Mouse (Mus musculus): ENCODE data around the gene Chtop. TPM values are rescaled to one million over a fixed set of nuclear protein-coding genes. Genes with fewer than 3 reads are reported as not detected.
A peak's percentile ranks its signal among the peaks of the same experiment; 100 is the strongest.

Chtop gene
- polyA plus RNA-seq, 2 experiments: 103 to 169 TPM

- no peak overlapping the region for H3K27ac ChIP-seq (replicated peaks; ENCODE audit: low read depth, low read length)
- no peaks in the 10 kb centered on the region; the same call in 1 of the 2 replicates for H3K36me3 ChIP-seq (ENCODE audit: control insufficient read depth, insufficient read depth, low read length)
- H3K9me3 ChIP-seq (ENCODE audit: control insufficient read depth, low read length): no peaks in the 10 kb centered on the region
- H3K4me1 ChIP-seq (ENCODE audit: control insufficient read depth, insufficient read depth, low read length): peaks cover 3% of the 10 kb centered on the region
- no peak overlapping the region for H3K4me2 ChIP-seq (replicated peaks; ENCODE audit: low read depth, low read length, severe bottlenecking)
- H3K9ac ChIP-seq (ENCODE audit: low read depth, low read length, severe bottlenecking): no peak overlapping the region
- WGBS: 38% methylated on average over 3 of the region's 3 CpGs
- DNase-seq (ENCODE audit: low spot score): no peak
- H3K4me3 ChIP-seq (replicated peaks; ENCODE audit: low read length): no peak overlapping the region
- no peaks in the 10 kb centered on the region for H3K27me3 ChIP-seq (ENCODE audit: control insufficient read depth, insufficient read depth, low read length)
- no peak for ATAC-seq (ENCODE audit: low FRiP score, low read depth)
- TF ChIP-seq POLR2A (IDR thresholded peaks at IDR 0.05; ENCODE audit: borderline replicate concordance, extremely low read depth, insufficient read depth, insufficient read length): no peak
Observed at GRCm38 (mm10) chr3:90472213-90472612, 37.1 kb downstream of the Chtop start.

- H3K4me3 ChIP-seq (replicated peaks; ENCODE audit: low read length): no peak overlapping the region
Observed at GRCm38 (mm10) chr3:90467618-90468300, 41.5 kb downstream of the Chtop start.

GRCm38 (mm10) chr3:90466311-90466766 lies 43.0 kb downstream of the Chtop start:
- under 1% methylated on average over 15 of the region's 15 CpGs for WGBS
- Histone ChIP-seq H3K27me3 (ENCODE audit: control insufficient read depth, insufficient read depth, low read length) (peaks cover 41% of the 10 kb centered on the region), H3K4me3 (replicated peaks; ENCODE audit: low read length) (peak overlapping the region; percentile 40), H3K36me3 (ENCODE audit: control insufficient read depth, insufficient read depth, low read length) (no peaks in the 10 kb centered on the region), H3K9ac (ENCODE audit: low read depth, low read length, severe bottlenecking) (peak overlapping the region; percentile 17; the same call in 1 of the 2 replicates), H3K4me2 (replicated peaks; ENCODE audit: low read depth, low read length, severe bottlenecking) (peak overlapping the region; percentile 79), H3K27ac (replicated peaks; ENCODE audit: low read depth, low read length) (no peak overlapping the region), H3K9me3 (ENCODE audit: control insufficient read depth, low read length) (no peaks in the 10 kb centered on the region), H3K4me1 (ENCODE audit: control insufficient read depth, insufficient read depth, low read length) (0 out of 2 replicates have a peak, but pooled peaks cover 2% of the 10 kb centered on the region)
- ATAC-seq (ENCODE audit: low FRiP score, low read depth) (peak; percentile 39; the same call in 1 of the 2 replicates), DNase-seq (ENCODE audit: low spot score) (peak; percentile 78)
- TF ChIP-seq POLR2A (IDR thresholded peaks at IDR 0.05; ENCODE audit: borderline replicate concordance, extremely low read depth, insufficient read depth, insufficient read length): no peak

More at GRCm38 (mm10) chr3:90467618-90468300, 41.5 kb downstream of the Chtop start:
- DNase-seq (ENCODE audit: low spot score) (no peak), ATAC-seq (ENCODE audit: low FRiP score, low read depth) (no peak)
- no peak overlapping the region for H3K27ac ChIP-seq (replicated peaks; ENCODE audit: low read depth, low read length)
- TF ChIP-seq POLR2A (IDR thresholded peaks at IDR 0.05; ENCODE audit: borderline replicate concordance, extremely low read depth, insufficient read depth, insufficient read length): no peak
- 86% methylated on average over 10 of the region's 10 CpGs for WGBS
- no peak overlapping the region for H3K9ac ChIP-seq (ENCODE audit: low read depth, low read length, severe bottlenecking)
- no peak overlapping the region for H3K4me2 ChIP-seq (replicated peaks; ENCODE audit: low read depth, low read length, severe bottlenecking)
- H3K9me3 ChIP-seq (ENCODE audit: control insufficient read depth, low read length): no peaks in the 10 kb centered on the region
- H3K4me1 ChIP-seq (ENCODE audit: control insufficient read depth, insufficient read depth, low read length): 0 out of 2 replicates have a peak, but pooled peaks cover 2% of the 10 kb centered on the region
- no peaks in the 10 kb centered on the region for H3K36me3 ChIP-seq (ENCODE audit: control insufficient read depth, insufficient read depth, low read length)
- H3K27me3 ChIP-seq (ENCODE audit: control insufficient read depth, insufficient read depth, low read length): peaks cover 37% of the 10 kb centered on the region

- Histone ChIP-seq H3K27me3 (ENCODE audit: control insufficient read depth, insufficient read depth, low read length) (peaks cover 41% of the 10 kb centered on the region), H3K9ac (ENCODE audit: low read depth, low read length, severe bottlenecking) (peak within 1 kb of the TSS; percentile 17), H3K36me3 (ENCODE audit: control insufficient read depth, insufficient read depth, low read length) (no peaks in the 10 kb centered on the region), H3K27ac (replicated peaks; ENCODE audit: low read depth, low read length) (no peak within 1 kb of the TSS), H3K4me1 (ENCODE audit: control insufficient read depth, insufficient read depth, low read length) (0 out of 2 replicates have a peak, but pooled peaks cover 2% of the 10 kb centered on the region), H3K4me2 (replicated peaks; ENCODE audit: low read depth, low read length, severe bottlenecking) (peak within 1 kb of the TSS; percentile 79), H3K9me3 (ENCODE audit: control insufficient read depth, low read length) (no peaks in the 10 kb centered on the region), H3K4me3 (replicated peaks; ENCODE audit: low read length) (peak within 1 kb of the TSS; percentile 40)
- TF ChIP-seq POLR2A (IDR thresholded peaks at IDR 0.05; ENCODE audit: borderline replicate concordance, extremely low read depth, insufficient read depth, insufficient read length): no peak
- ATAC-seq (ENCODE audit: low FRiP score, low read depth) (peak; percentile 25; the same call in 1 of the 2 replicates), DNase-seq (ENCODE audit: low spot score) (peak; percentile 18)
- 0% methylated on average over 28 of the region's 49 CpGs for WGBS
Observed at GRCm38 (mm10) chr3:90465686-90466310, 43.5 kb downstream of the Chtop start, which contains the start of gene Npr1. Gene Npr1, minus strand, starts transcription at chr3:90465866.

- ATAC-seq (ENCODE audit: low FRiP score, low read depth) (peak; percentile 28; the same call in 1 of the 2 replicates), DNase-seq (ENCODE audit: low spot score) (no peak)
- Histone ChIP-seq H3K4me3 (replicated peaks; ENCODE audit: low read length) (peak overlapping the region; percentile 40), H3K27ac (replicated peaks; ENCODE audit: low read depth, low read length) (no peak overlapping the region), H3K4me2 (replicated peaks; ENCODE audit: low read depth, low read length, severe bottlenecking) (peak overlapping the region; percentile 79), H3K27me3 (ENCODE audit: control insufficient read depth, insufficient read depth, low read length) (peaks cover 41% of the 10 kb centered on the region), H3K9me3 (ENCODE audit: control insufficient read depth, low read length) (no peaks in the 10 kb centered on the region), H3K36me3 (ENCODE audit: control insufficient read depth, insufficient read depth, low read length) (no peaks in the 10 kb centered on the region), H3K4me1 (ENCODE audit: control insufficient read depth, insufficient read depth, low read length) (0 out of 2 replicates have a peak, but pooled peaks cover 2% of the 10 kb centered on the region), H3K9ac (ENCODE audit: low read depth, low read length, severe bottlenecking) (peak overlapping the region; percentile 17)
- WGBS: 1% methylated on average over 70 of the region's 75 CpGs
- no peak for TF ChIP-seq POLR2A (IDR thresholded peaks at IDR 0.05; ENCODE audit: borderline replicate concordance, extremely low read depth, insufficient read depth, insufficient read length)
Observed at GRCm38 (mm10) chr3:90465081-90465685, 44.1 kb downstream of the Chtop start.
